In the genomic region with DNA sequence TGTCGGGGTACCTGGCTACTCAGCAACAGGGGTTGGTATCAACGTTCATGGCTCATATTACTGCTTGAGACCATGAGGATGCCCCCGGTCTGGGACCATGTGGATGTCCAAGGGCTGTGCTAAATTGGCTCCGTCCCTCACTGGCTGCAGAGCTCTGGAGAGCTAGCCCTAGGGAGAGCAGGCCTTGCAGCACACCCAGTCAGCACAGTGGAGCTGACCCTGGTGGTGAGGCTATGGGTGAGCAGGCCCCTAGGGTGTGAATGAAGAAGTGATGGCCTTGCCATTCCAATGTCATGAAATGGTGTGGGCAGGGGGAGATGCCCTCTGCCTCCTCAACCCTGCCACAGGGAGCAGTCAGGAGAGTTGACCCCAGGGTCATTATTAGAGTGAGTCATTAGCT, we compare ENCODE assay signal across 18 mouse cellular contexts. TPM values are rescaled to one million over a fixed set of nuclear protein-coding genes. Genes with fewer than 3 reads are reported as not detected.
"Had no signal": no experiment of that assay in that cellular context is flagged by ENCODE, and none has a peak within 500 bp of the region (broad histone marks: within the 10 kb centered on the region; RNA-seq: fewer than 3 reads in every experiment).

No protein-coding gene starts in this region.

- H3K27ac ChIP-seq: liver, embryonic 14.5 days; midbrain, embryonic 10.5 days; midbrain, embryonic 12.5 days; neural tube, embryonic 12.5 days; stomach, embryonic 15.5 days; stomach, postnatal 0 days had no signal

- H3K36me3 ChIP-seq: midbrain, embryonic 10.5 days; midbrain, embryonic 12.5 days; neural tube, embryonic 12.5 days; stomach, embryonic 15.5 days had no signal

- ATAC-seq: midbrain, embryonic 16.5 days had no signal

- DNase-seq: lung, adult 18-20 months; lung, embryonic 14.5 days; lung, postnatal 10 days; lung, postnatal 4 days; midbrain, embryonic 14.5 days; right cerebral cortex, postnatal 14 days; thymus, adult 2 months; thymus, postnatal 25 days; thymus, postnatal 4 days had no signal

- H3K4me3 ChIP-seq: midbrain, embryonic 10.5 days; midbrain, embryonic 12.5 days; neural tube, embryonic 12.5 days; stomach, embryonic 15.5 days had no signal

- H3K9me3 ChIP-seq: neural tube, embryonic 12.5 days; stomach, embryonic 15.5 days had no signal

- H3K4me2 ChIP-seq: lung, embryonic 14.5 days; midbrain, embryonic 12.5 days; neural tube, embryonic 12.5 days; stomach, embryonic 15.5 days had no signal

- H3K27me3 ChIP-seq: midbrain, embryonic 12.5 days; neural tube, embryonic 12.5 days; stomach, embryonic 15.5 days had no signal

- H3K9ac ChIP-seq: liver, embryonic 14.5 days; lung, embryonic 14.5 days; midbrain, embryonic 12.5 days; neural tube, embryonic 12.5 days; stomach, embryonic 15.5 days had no signal

- H3K4me1 ChIP-seq: stomach, embryonic 15.5 days had no signal

RNA-seq across cellular contexts. Expression of a gene that starts 27.7 kb away (rescaled TPM):
- total RNA-seq: megakaryocyte-erythroid progenitor cell, adult 5-6 weeks had no signal
- polyA plus RNA-seq: spleen, adult 2 months had no signal
